Mouse (Mus musculus): Measurements from ENCODE around the gene Fbxl2.

DNA sequence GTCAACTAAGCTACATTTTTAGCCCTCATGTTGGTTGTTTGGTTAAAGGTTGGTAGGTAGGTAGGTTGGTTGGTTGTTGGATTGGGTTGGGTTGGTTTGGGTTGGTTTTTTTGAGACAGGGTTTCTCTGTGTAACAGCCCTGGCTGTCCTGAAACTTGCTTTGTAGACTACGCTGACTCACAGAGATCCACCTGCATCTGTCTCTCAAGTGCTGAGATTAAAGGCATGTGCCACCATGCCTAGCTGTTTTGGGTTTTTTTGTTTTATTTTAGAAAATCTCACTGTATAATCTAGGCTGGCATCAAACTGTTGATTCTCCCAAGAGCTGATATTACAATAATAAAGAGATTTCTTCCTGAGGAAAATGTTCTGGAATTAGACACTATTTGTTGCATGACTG lies 102.6 kb downstream of the Fbxl2 start:
- TF ChIP-seq CTCF (IDR thresholded peaks at IDR 0.05; ENCODE audit: borderline replicate concordance, insufficient read depth, low read length) (no peak), POLR2A (IDR thresholded peaks at IDR 0.05; ENCODE audit: low read depth, low read length) (no peak)

Data from embryonic fibroblast, embryonic 13.5 days (primary cell).